Mouse (Mus musculus): Measurements from ENCODE around the gene Tmem220. TPM values are rescaled to one million over a fixed set of nuclear protein-coding genes. Genes with fewer than 3 reads are reported as not detected.
A peak's percentile ranks its signal among the peaks of the same experiment; 100 is the strongest.
"Not testable (repeated sequence)": the region's sequence is repeated elsewhere in the genome, so short reads cannot be mapped to it uniquely, and the experiment has no call there.

Tmem220 gene
- polyA plus RNA-seq, 1 experiment, result 0.54 TPM

DNA sequence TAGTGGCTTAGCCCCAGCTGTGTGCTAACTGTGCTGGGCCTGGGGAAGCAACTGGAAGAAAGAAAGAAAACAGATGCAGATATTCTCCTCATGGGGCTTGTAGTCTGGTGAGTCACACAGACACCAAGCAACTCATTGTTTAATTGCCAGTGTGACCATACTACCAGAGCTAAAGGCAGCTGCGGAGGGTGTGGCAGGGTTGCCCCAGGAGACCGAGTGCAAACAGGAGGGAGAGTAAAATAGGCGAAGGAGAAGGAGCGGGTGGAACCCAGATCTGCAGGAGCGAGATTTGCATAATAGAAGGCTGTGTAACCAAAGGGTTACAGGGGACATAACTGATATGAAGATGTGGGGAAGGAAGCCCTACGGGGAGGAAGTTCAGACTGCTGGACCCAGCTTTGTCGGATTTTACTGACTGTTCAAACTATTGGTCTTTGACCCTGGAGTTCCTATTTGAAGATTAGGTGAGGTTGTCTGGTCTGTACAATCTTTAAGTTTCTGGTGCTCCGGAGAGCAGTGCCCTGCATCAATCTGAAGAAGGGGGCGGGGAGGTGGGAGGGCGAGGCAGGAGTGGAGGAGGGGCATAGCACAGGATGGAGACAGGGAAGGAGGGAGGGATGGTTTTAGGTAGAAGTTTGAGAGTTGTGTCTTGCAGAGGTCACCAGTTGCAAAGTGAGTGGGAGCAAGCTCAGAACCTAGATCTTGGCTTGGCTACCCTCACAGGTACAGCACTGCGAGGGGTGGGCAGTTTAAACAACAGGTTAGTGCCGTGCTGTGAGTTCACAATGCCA lies 7.0 kb upstream of the Tmem220 start:
- no peak for DNase-seq
- no peaks in the 10 kb centered on the region for H3K4me1 ChIP-seq (replicated peaks; ENCODE audit: control insufficient read depth, insufficient read depth, low read length)
- no peaks in the 10 kb centered on the region for H3K27me3 ChIP-seq (ENCODE audit: control insufficient read depth, insufficient read depth, low read length)
- H3K27ac ChIP-seq (ENCODE audit: control insufficient read depth, insufficient read depth, low read length), result no peak overlapping the region
- no peak overlapping the region for H3K4me3 ChIP-seq (ENCODE audit: control insufficient read depth, insufficient read depth, low read length)
- no peak for TF ChIP-seq CTCF (IDR thresholded peaks at IDR 0.05; ENCODE audit: borderline replicate concordance, control insufficient read depth, extremely low read depth, insufficient read depth, low read length, poor library complexity)
- TF ChIP-seq POLR2A (IDR thresholded peaks at IDR 0.05; ENCODE audit: control insufficient read depth, extremely low read depth, insufficient read depth, low read length, poor library complexity), result no peak
- 15% methylated on average over 12 of the region's 12 CpGs for WGBS
- H3K36me3 ChIP-seq (ENCODE audit: control insufficient read depth, insufficient read depth, low read length), result no peaks in the 10 kb centered on the region

- WGBS, result 61% methylated on average over 7 of the region's 7 CpGs
- no peak for TF ChIP-seq POLR2A (IDR thresholded peaks at IDR 0.05; ENCODE audit: control insufficient read depth, extremely low read depth, insufficient read depth, low read length, poor library complexity)
- no peak for TF ChIP-seq CTCF (IDR thresholded peaks at IDR 0.05; ENCODE audit: borderline replicate concordance, control insufficient read depth, extremely low read depth, insufficient read depth, low read length, poor library complexity)
- no peak overlapping the region for H3K27ac ChIP-seq (ENCODE audit: control insufficient read depth, insufficient read depth, low read length)
- DNase-seq, result no peak
- no peaks in the 10 kb centered on the region for H3K4me1 ChIP-seq (replicated peaks; ENCODE audit: control insufficient read depth, insufficient read depth, low read length)
- H3K27me3 ChIP-seq (ENCODE audit: control insufficient read depth, insufficient read depth, low read length), result no peaks in the 10 kb centered on the region
- no peak overlapping the region for H3K4me3 ChIP-seq (ENCODE audit: control insufficient read depth, insufficient read depth, low read length)
- no peaks in the 10 kb centered on the region for H3K36me3 ChIP-seq (ENCODE audit: control insufficient read depth, insufficient read depth, low read length)
Observed at GRCm38 (mm10) chr11:67019711-67020475, 5.1 kb upstream of the Tmem220 start.

DNA sequence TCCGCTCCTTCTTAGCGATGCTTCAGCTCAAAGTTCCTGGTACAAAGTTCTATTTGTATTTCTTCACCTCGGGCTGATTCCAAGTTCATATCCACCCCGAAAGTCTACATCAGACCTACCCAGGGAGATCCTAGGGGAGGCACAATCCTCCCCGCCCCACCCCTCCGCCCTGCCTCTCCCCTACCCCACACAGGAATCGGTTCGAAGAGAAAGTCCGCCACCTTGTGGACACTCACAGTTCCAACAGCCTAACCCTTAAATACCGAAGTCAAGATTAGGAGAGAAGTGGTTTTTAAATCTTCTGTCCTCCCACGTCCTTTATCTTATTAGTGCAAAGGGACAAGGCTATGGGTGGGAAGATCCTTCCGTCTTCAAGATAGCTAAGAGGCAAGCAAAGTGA lies 4.0 kb upstream of the Tmem220 start:
- no peak overlapping the region for H3K27ac ChIP-seq (ENCODE audit: control insufficient read depth, insufficient read depth, low read length)
- peak; percentile 52 for DNase-seq
- H3K4me3 ChIP-seq (ENCODE audit: control insufficient read depth, insufficient read depth, low read length), result no peak overlapping the region
- TF ChIP-seq POLR2A (IDR thresholded peaks at IDR 0.05; ENCODE audit: control insufficient read depth, extremely low read depth, insufficient read depth, low read length, poor library complexity) (no peak), CTCF (IDR thresholded peaks at IDR 0.05; ENCODE audit: borderline replicate concordance, control insufficient read depth, extremely low read depth, insufficient read depth, low read length, poor library complexity) (no peak)
- no peaks in the 10 kb centered on the region for H3K27me3 ChIP-seq (ENCODE audit: control insufficient read depth, insufficient read depth, low read length)
- H3K4me1 ChIP-seq (replicated peaks; ENCODE audit: control insufficient read depth, insufficient read depth, low read length), result peaks cover 5% of the 10 kb centered on the region; the same call in 1 of the 2 replicates
- WGBS, result 10% methylated on average over 12 of the region's 12 CpGs
- no peaks in the 10 kb centered on the region for H3K36me3 ChIP-seq (ENCODE audit: control insufficient read depth, insufficient read depth, low read length)

- H3K4me3 ChIP-seq (ENCODE audit: control insufficient read depth, insufficient read depth, low read length), result no peak overlapping the region
- DNase-seq, result peak; percentile 19
- no peaks in the 10 kb centered on the region for H3K27me3 ChIP-seq (ENCODE audit: control insufficient read depth, insufficient read depth, low read length)
- peaks cover 5% of the 10 kb centered on the region; the same call in 1 of the 2 replicates for H3K4me1 ChIP-seq (replicated peaks; ENCODE audit: control insufficient read depth, insufficient read depth, low read length)
- 85% methylated on average over 13 of the region's 13 CpGs for WGBS
- H3K27ac ChIP-seq (ENCODE audit: control insufficient read depth, insufficient read depth, low read length), result no peak overlapping the region
- TF ChIP-seq CTCF (IDR thresholded peaks at IDR 0.05; ENCODE audit: borderline replicate concordance, control insufficient read depth, extremely low read depth, insufficient read depth, low read length, poor library complexity) (no peak), POLR2A (IDR thresholded peaks at IDR 0.05; ENCODE audit: control insufficient read depth, extremely low read depth, insufficient read depth, low read length, poor library complexity) (no peak)
- H3K36me3 ChIP-seq (ENCODE audit: control insufficient read depth, insufficient read depth, low read length), result no peaks in the 10 kb centered on the region
Observed at GRCm38 (mm10) chr11:67022354-67023115, 2.4 kb upstream of the Tmem220 start.

DNA sequence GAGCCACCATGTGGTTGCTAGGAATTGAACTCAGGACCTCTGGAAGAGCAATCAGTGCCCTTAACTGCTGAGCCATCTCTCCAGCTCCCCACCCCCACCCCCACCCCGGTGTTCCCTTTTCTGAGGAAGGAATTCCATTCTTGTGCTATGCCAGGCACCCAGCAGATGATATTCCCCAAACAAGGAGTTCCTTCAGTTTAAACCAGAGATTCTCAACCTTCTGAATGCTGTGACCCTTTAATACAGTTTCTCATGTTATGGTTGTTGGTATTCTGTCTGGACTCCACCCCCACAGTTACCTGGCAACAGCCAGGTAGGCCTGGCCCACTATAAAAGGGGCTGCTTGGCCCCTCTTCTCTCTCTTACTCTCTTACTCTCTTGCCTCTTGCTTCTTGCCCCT lies 1.8 kb upstream of the Tmem220 start:
- not testable (repeated sequence) for H3K4me1 ChIP-seq (replicated peaks; ENCODE audit: control insufficient read depth, insufficient read depth, low read length); H3K27me3 ChIP-seq (ENCODE audit: control insufficient read depth, insufficient read depth, low read length); H3K36me3 ChIP-seq (ENCODE audit: control insufficient read depth, insufficient read depth, low read length); H3K4me3 ChIP-seq (ENCODE audit: control insufficient read depth, insufficient read depth, low read length); H3K27ac ChIP-seq (ENCODE audit: control insufficient read depth, insufficient read depth, low read length); DNase-seq
- 55% methylated on average over 1 of the region's 1 CpGs for WGBS

DNA sequence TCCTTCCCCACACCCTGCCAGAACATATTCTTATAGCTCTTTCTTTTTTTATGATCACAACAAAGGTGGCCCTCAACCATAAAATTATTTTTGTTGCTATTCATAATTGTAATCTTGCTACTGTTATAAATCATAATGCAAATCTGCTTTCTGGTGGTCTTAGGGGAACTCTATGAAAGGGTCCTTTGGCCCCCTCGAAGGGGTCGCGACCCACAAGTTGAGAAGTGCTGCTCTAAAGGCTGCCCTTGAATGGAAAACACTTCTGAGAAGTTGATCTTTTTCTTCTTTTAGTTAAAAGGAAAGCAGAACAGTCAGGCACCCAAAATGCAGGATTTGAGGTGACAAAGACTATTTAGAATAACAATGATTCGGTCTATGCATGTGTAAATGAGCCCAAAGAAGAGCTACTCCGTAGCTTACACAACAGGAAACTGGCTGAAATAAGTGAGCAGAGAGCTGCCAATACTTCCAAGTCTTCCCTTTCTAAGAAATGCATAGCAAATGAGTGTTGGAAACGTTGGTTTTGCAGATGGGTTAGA lies 1.1 kb upstream of the Tmem220 start:
- Histone ChIP-seq H3K27me3 (ENCODE audit: control insufficient read depth, insufficient read depth, low read length) (no peaks in the 10 kb centered on the region), H3K27ac (ENCODE audit: control insufficient read depth, insufficient read depth, low read length) (no peak overlapping the region), H3K36me3 (ENCODE audit: control insufficient read depth, insufficient read depth, low read length) (no peaks in the 10 kb centered on the region), H3K4me1 (replicated peaks; ENCODE audit: control insufficient read depth, insufficient read depth, low read length) (peaks cover 5% of the 10 kb centered on the region; the same call in 1 of the 2 replicates), H3K4me3 (ENCODE audit: control insufficient read depth, insufficient read depth, low read length) (no peak overlapping the region)
- TF ChIP-seq CTCF (IDR thresholded peaks at IDR 0.05; ENCODE audit: borderline replicate concordance, control insufficient read depth, extremely low read depth, insufficient read depth, low read length, poor library complexity), result no peak
- no peak for TF ChIP-seq POLR2A (IDR thresholded peaks at IDR 0.05; ENCODE audit: control insufficient read depth, extremely low read depth, insufficient read depth, low read length, poor library complexity)
- WGBS, result 55% methylated on average over 6 of the region's 6 CpGs
- no peak for DNase-seq
